Mouse (Mus musculus) large intestine, adult 2 months (tissue): ENCODE results near the gene Ppfia1. TPM values are rescaled to one million over a fixed set of nuclear protein-coding genes. Genes with fewer than 3 reads are reported as not detected.

Experiments
- DNase-seq: peaks from one replicate; pipeline ENCODE4 v3.0.0-alpha.2; 2012; ENCODE audit warnings: low read depth, low spot score
- WGBS: fragments of 180-500 bp; shearing (Covaris S2); methylation state at CpG from one replicate; pipeline ENCODE4 v1.1.7; 2018; 5-methylcytosine and 5-hydroxymethylcytosine counted together
- polyA plus RNA-seq: library from polyadenylated mRNA; depleted of rRNA; stranded (reverse); fragments of >200 nt; gene quantifications from 2 replicates; pipeline ENCODE4 v1.2.3, GENCODE M21; 2012; rRNA removed

Ppfia1 gene
- polyA plus RNA-seq, 1 experiment, result 24.7 TPM

GRCm38 (mm10) chr7:144448186-144448585, 105.3 kb downstream of the Ppfia1 start:
- WGBS, result 93% methylated on average over 1 of the region's 1 CpGs
- no peak for DNase-seq

GRCm38 (mm10) chr7:144447146-144447545, 106.4 kb downstream of the Ppfia1 start:
- DNase-seq, result no peak
- WGBS, result 87% methylated on average over 3 of the region's 3 CpGs

- 89% methylated on average over 7 of the region's 7 CpGs for WGBS
- no peak for DNase-seq
Measured at GRCm38 (mm10) chr7:144444788-144445187, 108.7 kb downstream of the Ppfia1 start.

- DNase-seq, result no peak
- WGBS, result 93% methylated on average over 4 of the region's 4 CpGs
Measured at GRCm38 (mm10) chr7:144441976-144442375, 111.6 kb downstream of the Ppfia1 start.

- WGBS, result 86% methylated on average over 11 of the region's 11 CpGs
- no peak for DNase-seq
Measured at GRCm38 (mm10) chr7:144441466-144441865, 112.1 kb downstream of the Ppfia1 start.

GRCm38 (mm10) chr7:144438811-144439210, 114.7 kb downstream of the Ppfia1 start:
- no peak for DNase-seq
- WGBS, result 97% methylated on average over 7 of the region's 7 CpGs

- WGBS, result 43% methylated on average over 2 of the region's 2 CpGs
- no peak for DNase-seq
Measured at GRCm38 (mm10) chr7:144432920-144433319, 120.6 kb downstream of the Ppfia1 start.

- WGBS, result 79% methylated on average over 3 of the region's 3 CpGs
Measured at GRCm38 (mm10) chr7:144427460-144427859, 126.1 kb downstream of the Ppfia1 start.

More at GRCm38 (mm10) chr7:144427460-144427859, 126.1 kb downstream of the Ppfia1 start:
- DNase-seq, result no peak

Other genes starting within 250 kb of the Ppfia1 start
- 126 and 155 TPM in 2 replicates for gene Cttn, start 82.7 kb downstream of the Ppfia1 start, polyA plus RNA-seq
- 15.3 and 15.6 TPM in 2 replicates for gene Fadd, start 28.7 kb upstream of the Ppfia1 start, polyA plus RNA-seq
- gene Ano1, start 198.2 kb upstream of the Ppfia1 start, polyA plus RNA-seq, result 6.9 and 12.2 TPM in 2 replicates